Mouse (Mus musculus): ENCODE measurements around the gene Golt1b. TPM values are rescaled to one million over a fixed set of nuclear protein-coding genes. Genes with fewer than 3 reads are reported as not detected.

The Golt1b gene
- polyA plus RNA-seq, 1 experiment from 2014 or later = 93.3 TPM

- Histone ChIP-seq H3K36me3 (ENCODE audit: control insufficient read depth, insufficient read depth, low read length) (peaks cover 27% of the 10 kb centered on the region), H3K27me3 (replicated peaks; ENCODE audit: control insufficient read depth, insufficient read depth, low read length) (no peaks in the 10 kb centered on the region), H3K9me3 (ENCODE audit: control insufficient read depth, low read length) (no peaks in the 10 kb centered on the region), H3K9ac (ENCODE audit: low read length) (no peak overlapping the region), H3K4me2 (ENCODE audit: low read length) (no peak overlapping the region), H3K4me3 (ENCODE audit: low read depth, low read length) (no peak overlapping the region), H3K27ac (ENCODE audit: low read depth) (no peak overlapping the region), H3K4me1 (replicated peaks; ENCODE audit: control insufficient read depth, insufficient read depth, low read length) (no peaks in the 10 kb centered on the region)
- WGBS = 63% methylated on average over 1 of the region's 1 CpGs
- ATAC-seq (replicated peaks; ENCODE audit: low FRiP score, low TSS enrichment, low read depth) (no peak), DNase-seq (ENCODE audit: low spot score) (no peak)
Observed at GRCm38 (mm10) chr6:142377081-142377480, 9.9 kb upstream of the Golt1b start.

- no peak overlapping the region for H3K4me2 ChIP-seq (ENCODE audit: low read length)
- H3K9ac ChIP-seq (ENCODE audit: low read length) = no peak overlapping the region
- H3K36me3 ChIP-seq (ENCODE audit: control insufficient read depth, insufficient read depth, low read length) = peaks cover 19% of the 10 kb centered on the region
- 91% methylated on average over 8 of the region's 8 CpGs for WGBS
- ATAC-seq (replicated peaks; ENCODE audit: low FRiP score, low TSS enrichment, low read depth) (no peak), DNase-seq (ENCODE audit: low spot score) (no peak)
- H3K9me3 ChIP-seq (ENCODE audit: control insufficient read depth, low read length) = no peaks in the 10 kb centered on the region
- H3K27ac ChIP-seq (ENCODE audit: low read depth) = no peak overlapping the region
- H3K27me3 ChIP-seq (replicated peaks; ENCODE audit: control insufficient read depth, insufficient read depth, low read length) = no peaks in the 10 kb centered on the region
- H3K4me1 ChIP-seq (replicated peaks; ENCODE audit: control insufficient read depth, insufficient read depth, low read length) = no peaks in the 10 kb centered on the region
- H3K4me3 ChIP-seq (ENCODE audit: low read depth, low read length) = no peak overlapping the region
Observed at GRCm38 (mm10) chr6:142378576-142379330, 8.3 kb upstream of the Golt1b start.

GRCm38 (mm10) chr6:142379961-142380360 is 7.1 kb upstream of the Golt1b start:
- 84% methylated on average over 6 of the region's 6 CpGs for WGBS
- no peak for DNase-seq (ENCODE audit: low spot score)
- no peak overlapping the region for H3K4me3 ChIP-seq (ENCODE audit: low read depth, low read length)

GRCm38 (mm10) chr6:142381615-142382014 is 5.4 kb upstream of the Golt1b start:
- H3K27ac ChIP-seq (ENCODE audit: low read depth) = no peak overlapping the region
- H3K9me3 ChIP-seq (ENCODE audit: control insufficient read depth, low read length) = no peaks in the 10 kb centered on the region
- no peak overlapping the region for H3K4me2 ChIP-seq (ENCODE audit: low read length)
- H3K9ac ChIP-seq (ENCODE audit: low read length) = no peak overlapping the region
- no peak overlapping the region for H3K4me3 ChIP-seq (ENCODE audit: low read depth, low read length)
- WGBS = 89% methylated on average over 7 of the region's 7 CpGs
- H3K4me1 ChIP-seq (replicated peaks; ENCODE audit: control insufficient read depth, insufficient read depth, low read length) = peaks cover 4% of the 10 kb centered on the region; the same call in 1 of the 2 replicates
- DNase-seq (ENCODE audit: low spot score) (no peak), ATAC-seq (replicated peaks; ENCODE audit: low FRiP score, low TSS enrichment, low read depth) (no peak)
- 0 out of 2 replicates have a peak, but pooled peaks cover 1% of the 10 kb centered on the region for H3K36me3 ChIP-seq (ENCODE audit: control insufficient read depth, insufficient read depth, low read length)
- H3K27me3 ChIP-seq (replicated peaks; ENCODE audit: control insufficient read depth, insufficient read depth, low read length) = no peaks in the 10 kb centered on the region

More at GRCm38 (mm10) chr6:142379961-142380360, 7.1 kb upstream of the Golt1b start:
- Histone ChIP-seq H3K4me1 (replicated peaks; ENCODE audit: control insufficient read depth, insufficient read depth, low read length) (no peaks in the 10 kb centered on the region), H3K4me2 (ENCODE audit: low read length) (no peak overlapping the region), H3K27me3 (replicated peaks; ENCODE audit: control insufficient read depth, insufficient read depth, low read length) (no peaks in the 10 kb centered on the region), H3K9me3 (ENCODE audit: control insufficient read depth, low read length) (no peaks in the 10 kb centered on the region), H3K9ac (ENCODE audit: low read length) (no peak overlapping the region), H3K27ac (ENCODE audit: low read depth) (no peak overlapping the region), H3K36me3 (ENCODE audit: control insufficient read depth, insufficient read depth, low read length) (0 out of 2 replicates have a peak, but pooled peaks cover 12% of the 10 kb centered on the region)
- no peak for ATAC-seq (replicated peaks; ENCODE audit: low FRiP score, low TSS enrichment, low read depth)

DNA sequence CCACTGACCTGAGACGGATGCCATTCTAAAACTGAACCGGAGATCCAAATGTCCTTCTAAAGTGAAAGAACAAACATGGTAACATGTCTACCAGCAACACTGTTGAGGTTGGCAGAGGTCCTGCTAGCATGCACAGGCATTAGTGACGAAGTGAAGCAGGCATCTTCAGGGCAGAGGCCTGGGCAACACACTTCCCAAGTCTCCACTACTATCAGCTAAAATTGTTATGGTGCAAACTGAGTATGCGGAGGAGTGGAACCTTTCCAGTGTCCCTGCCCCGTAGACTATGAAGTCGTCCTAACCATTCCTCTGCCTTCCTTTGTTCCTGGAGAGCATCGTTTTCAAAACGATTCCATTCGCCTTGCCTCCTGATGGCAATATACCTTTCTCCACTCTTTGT is 2.5 kb upstream of the Golt1b start:
- no peak for DNase-seq (ENCODE audit: low spot score)
- ATAC-seq (replicated peaks; ENCODE audit: low FRiP score, low TSS enrichment, low read depth) = no peak
- Histone ChIP-seq H3K4me2 (ENCODE audit: low read length) (no peak overlapping the region), H3K27me3 (replicated peaks; ENCODE audit: control insufficient read depth, insufficient read depth, low read length) (no peaks in the 10 kb centered on the region), H3K36me3 (ENCODE audit: control insufficient read depth, insufficient read depth, low read length) (no peaks in the 10 kb centered on the region), H3K9me3 (ENCODE audit: control insufficient read depth, low read length) (no peaks in the 10 kb centered on the region), H3K4me1 (replicated peaks; ENCODE audit: control insufficient read depth, insufficient read depth, low read length) (peaks cover 13% of the 10 kb centered on the region), H3K27ac (ENCODE audit: low read depth) (no peak overlapping the region), H3K4me3 (ENCODE audit: low read depth, low read length) (no peak overlapping the region), H3K9ac (ENCODE audit: low read length) (no peak overlapping the region)
- WGBS = 88% methylated on average over 9 of the region's 9 CpGs

DNA sequence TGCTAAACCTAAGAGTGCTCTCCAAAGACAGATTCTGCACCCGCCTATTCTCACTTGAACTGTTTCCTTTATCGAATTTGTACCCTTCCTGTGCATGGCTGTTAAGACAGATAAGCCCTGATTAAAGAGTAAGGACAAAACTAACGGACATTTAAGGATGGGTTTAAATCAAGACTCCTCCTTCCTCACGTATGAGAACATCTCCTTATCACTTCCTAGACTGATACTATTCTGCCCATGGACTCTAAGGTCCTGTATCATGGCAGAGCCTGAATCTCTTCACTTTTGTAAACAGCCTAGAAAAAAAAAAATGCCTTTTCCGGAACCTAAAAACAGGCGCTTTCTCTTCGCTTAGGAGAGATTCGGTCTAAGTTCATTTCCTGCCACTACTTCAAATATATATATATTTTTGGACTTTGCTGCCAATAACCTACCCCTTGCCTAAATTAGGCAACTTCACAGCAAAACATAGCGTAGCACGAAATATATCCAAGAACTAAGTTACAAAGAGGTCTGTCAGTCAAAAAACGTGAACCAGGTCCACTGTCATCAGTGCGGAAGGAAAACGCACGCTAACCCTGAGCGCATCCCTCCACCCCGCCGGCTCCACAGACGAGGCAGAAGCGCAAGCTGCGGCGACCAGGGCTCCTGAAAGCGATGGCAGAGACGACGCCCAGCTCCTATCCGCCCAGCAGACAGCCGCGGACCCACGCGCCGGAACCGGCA is 573 bp upstream of the Golt1b start:
- no peak overlapping the region for H3K27ac ChIP-seq (ENCODE audit: low read depth)
- no peaks in the 10 kb centered on the region for H3K27me3 ChIP-seq (replicated peaks; ENCODE audit: control insufficient read depth, insufficient read depth, low read length)
- 5% methylated on average over 31 of the region's 31 CpGs for WGBS
- H3K4me2 ChIP-seq (ENCODE audit: low read length) = peak overlapping the region; percentile 55
- ATAC-seq (replicated peaks; ENCODE audit: low FRiP score, low TSS enrichment, low read depth) = peak; percentile 84
- peaks cover 13% of the 10 kb centered on the region for H3K4me1 ChIP-seq (replicated peaks; ENCODE audit: control insufficient read depth, insufficient read depth, low read length)
- DNase-seq (ENCODE audit: low spot score) = no peak
- H3K9me3 ChIP-seq (ENCODE audit: control insufficient read depth, low read length) = no peaks in the 10 kb centered on the region
- H3K9ac ChIP-seq (ENCODE audit: low read length) = peak overlapping the region; percentile 42
- H3K36me3 ChIP-seq (ENCODE audit: control insufficient read depth, insufficient read depth, low read length) = no peaks in the 10 kb centered on the region
- peak overlapping the region; percentile 99 for H3K4me3 ChIP-seq (ENCODE audit: low read depth, low read length)

- peak overlapping the region; percentile 99 for H3K4me3 ChIP-seq (ENCODE audit: low read depth, low read length)
- H3K4me2 ChIP-seq (ENCODE audit: low read length) = peak overlapping the region; percentile 84
- no peak overlapping the region for H3K27ac ChIP-seq (ENCODE audit: low read depth)
- 17% methylated on average over 8 of the region's 8 CpGs for WGBS
- H3K36me3 ChIP-seq (ENCODE audit: control insufficient read depth, insufficient read depth, low read length) = peaks cover 1% of the 10 kb centered on the region; the same call in 1 of the 2 replicates
- H3K9me3 ChIP-seq (ENCODE audit: control insufficient read depth, low read length) = no peaks in the 10 kb centered on the region
- H3K27me3 ChIP-seq (replicated peaks; ENCODE audit: control insufficient read depth, insufficient read depth, low read length) = no peaks in the 10 kb centered on the region
- ATAC-seq (replicated peaks; ENCODE audit: low FRiP score, low TSS enrichment, low read depth) = no peak
- no peak for DNase-seq (ENCODE audit: low spot score)
- peaks cover 13% of the 10 kb centered on the region for H3K4me1 ChIP-seq (replicated peaks; ENCODE audit: control insufficient read depth, insufficient read depth, low read length)
- peak overlapping the region; percentile 93 for H3K9ac ChIP-seq (ENCODE audit: low read length)
Observed at GRCm38 (mm10) chr6:142387755-142388271, 792 bp downstream of the Golt1b start.

- Histone ChIP-seq H3K9ac (ENCODE audit: low read length) (no peak overlapping the region), H3K4me2 (ENCODE audit: low read length) (no peak overlapping the region)
- 84% methylated on average over 2 of the region's 2 CpGs for WGBS
Observed at GRCm38 (mm10) chr6:142389101-142389500, 2.1 kb downstream of the Golt1b start.

More at GRCm38 (mm10) chr6:142389101-142389500, 2.1 kb downstream of the Golt1b start:
- ATAC-seq (replicated peaks; ENCODE audit: low FRiP score, low TSS enrichment, low read depth) (no peak), DNase-seq (ENCODE audit: low spot score) (no peak)
- H3K4me1 ChIP-seq (replicated peaks; ENCODE audit: control insufficient read depth, insufficient read depth, low read length) = peaks cover 13% of the 10 kb centered on the region
- H3K36me3 ChIP-seq (ENCODE audit: control insufficient read depth, insufficient read depth, low read length) = peaks cover 13% of the 10 kb centered on the region
- no peak overlapping the region for H3K4me3 ChIP-seq (ENCODE audit: low read depth, low read length)
- no peak overlapping the region for H3K27ac ChIP-seq (ENCODE audit: low read depth)
- no peaks in the 10 kb centered on the region for H3K27me3 ChIP-seq (replicated peaks; ENCODE audit: control insufficient read depth, insufficient read depth, low read length)
- H3K9me3 ChIP-seq (ENCODE audit: control insufficient read depth, low read length) = no peaks in the 10 kb centered on the region

Data from intestine, embryonic 14.5 days (tissue).